Mouse (Mus musculus): Measurements from ENCODE around the gene Nudt22.
A peak's percentile ranks its signal among the peaks of the same experiment; 100 is the strongest.

Nudt22 gene

GRCm38 (mm10) chr19:6996006-6996405, at the start of gene Nudt22, which contains the start of gene Trpt1:
Gene Nudt22 (minus strand): TSS chr19:6996117.
Gene Trpt1 (plus strand): TSS chr19:6996131.
- peak; percentile 82 to 90 for DNase-seq (ENCODE audit: low spot score in 2 of 2)

- DNase-seq (ENCODE audit: low spot score in 2 of 2): no peak
Observed at GRCm38 (mm10) chr19:7044706-7045105, 48.8 kb upstream of the Nudt22 start.

DNA sequence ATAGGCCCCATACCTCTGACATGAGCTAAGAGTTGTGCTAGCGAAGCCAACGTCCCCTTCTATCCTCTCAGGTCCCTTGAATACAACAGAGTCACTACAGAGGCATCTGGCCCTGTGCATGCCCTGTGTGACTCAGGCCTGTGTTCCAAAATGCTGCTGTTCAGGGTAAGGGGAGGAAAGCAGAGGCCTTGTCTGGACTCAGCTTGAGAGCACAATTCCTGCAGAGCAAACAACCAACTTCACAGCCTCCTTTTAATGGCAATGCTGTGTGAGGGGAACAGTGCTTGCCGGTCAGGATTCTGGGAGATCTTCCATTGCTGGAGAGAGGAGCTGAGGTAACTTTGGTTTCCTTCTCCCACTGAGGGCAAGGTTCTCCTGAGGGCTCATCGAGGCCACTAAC, 48.4 kb upstream of the Nudt22 start:
- DNase-seq (ENCODE audit: low spot score in 2 of 2): no peak

DNA sequence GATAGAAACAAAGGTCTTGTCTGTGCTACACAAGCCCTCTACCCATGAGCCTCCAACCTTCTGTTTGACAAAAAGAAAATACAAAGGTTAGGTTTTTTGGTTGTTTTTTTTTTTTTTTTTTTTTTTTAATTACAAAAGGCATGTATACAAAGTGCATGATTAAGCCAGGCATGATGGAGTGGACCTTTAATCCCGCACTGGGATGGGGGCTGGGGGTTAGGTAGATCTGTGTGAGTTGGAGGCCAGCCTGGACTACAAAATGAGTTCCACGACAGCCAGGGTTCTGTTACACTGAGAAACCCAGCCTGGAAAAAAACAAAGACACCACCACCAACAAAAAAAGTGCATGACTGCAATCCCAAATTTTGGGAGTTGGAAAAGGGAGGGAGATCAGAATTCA, 45.3 kb upstream of the Nudt22 start:
- no peak for DNase-seq (ENCODE audit: low spot score in 2 of 2)

- no peak for DNase-seq (ENCODE audit: low spot score in 2 of 2)
Observed at GRCm38 (mm10) chr19:7040637-7041130, 44.8 kb upstream of the Nudt22 start.

GRCm38 (mm10) chr19:7039841-7040636, 44.1 kb upstream of the Nudt22 start, which contains the start of gene Stip1:
Gene Stip1 (minus strand): TSS chr19:7039967.
- DNase-seq (ENCODE audit: low spot score in 2 of 2): peak; percentile 99

DNA sequence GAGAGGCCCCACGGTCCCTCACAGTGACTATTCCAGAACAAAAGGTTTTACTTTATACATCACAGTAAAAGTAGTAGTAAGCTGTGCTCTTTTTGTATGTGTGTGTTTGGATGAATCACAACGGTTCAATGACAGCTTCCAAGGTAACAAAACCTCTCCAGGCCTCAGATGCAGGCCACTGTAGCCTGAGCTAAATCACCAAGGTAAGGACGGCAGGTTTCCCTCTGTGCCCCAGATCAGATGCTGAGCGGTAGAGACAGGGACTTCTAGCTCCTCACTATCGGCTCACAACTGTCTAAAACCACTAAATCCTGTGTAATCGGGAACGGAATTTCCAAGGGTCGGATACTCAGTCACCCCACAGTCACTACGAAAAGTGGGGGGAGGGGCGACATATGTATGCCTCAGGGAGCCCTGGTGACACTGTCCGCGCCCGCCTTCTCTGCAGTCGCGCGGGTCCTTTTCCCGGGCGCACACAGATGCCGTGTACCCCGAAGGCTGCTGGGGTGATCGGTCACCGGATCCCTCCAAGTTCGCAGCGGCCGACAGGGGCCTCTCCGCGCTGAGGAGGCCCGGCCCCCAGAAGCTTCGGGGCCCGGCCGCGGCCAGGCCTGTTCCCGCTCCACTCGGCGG, 43.3 kb upstream of the Nudt22 start:
- no peak for DNase-seq (ENCODE audit: low spot score in 2 of 2)

GRCm38 (mm10) chr19:7034006-7034405, 38.1 kb upstream of the Nudt22 start:
- no peak for DNase-seq (ENCODE audit: low spot score in 2 of 2)

DNA sequence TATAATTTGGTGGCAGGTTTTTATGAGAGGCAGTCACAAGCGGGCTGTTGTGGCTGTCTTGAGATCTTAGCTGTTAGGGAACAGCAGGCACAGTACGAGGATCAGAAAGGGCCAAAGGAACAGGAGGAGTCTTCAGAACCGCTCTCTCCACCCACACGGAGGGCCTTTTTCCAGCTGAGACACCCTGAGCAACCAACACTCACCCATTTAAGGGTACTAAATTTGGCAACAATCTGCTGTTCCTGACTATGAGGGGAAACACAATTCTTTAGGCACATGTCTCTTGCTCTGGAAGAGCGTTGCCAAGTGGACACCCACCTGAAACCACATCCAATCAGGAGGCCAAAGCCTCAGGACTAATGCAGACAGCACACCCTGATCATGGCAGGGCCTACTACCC, 33.6 kb upstream of the Nudt22 start:
- no peak for DNase-seq (ENCODE audit: low spot score in 2 of 2)

- no peak for DNase-seq (ENCODE audit: low spot score in 2 of 2)
Observed at GRCm38 (mm10) chr19:7020224-7020641, 24.3 kb upstream of the Nudt22 start.

DNA sequence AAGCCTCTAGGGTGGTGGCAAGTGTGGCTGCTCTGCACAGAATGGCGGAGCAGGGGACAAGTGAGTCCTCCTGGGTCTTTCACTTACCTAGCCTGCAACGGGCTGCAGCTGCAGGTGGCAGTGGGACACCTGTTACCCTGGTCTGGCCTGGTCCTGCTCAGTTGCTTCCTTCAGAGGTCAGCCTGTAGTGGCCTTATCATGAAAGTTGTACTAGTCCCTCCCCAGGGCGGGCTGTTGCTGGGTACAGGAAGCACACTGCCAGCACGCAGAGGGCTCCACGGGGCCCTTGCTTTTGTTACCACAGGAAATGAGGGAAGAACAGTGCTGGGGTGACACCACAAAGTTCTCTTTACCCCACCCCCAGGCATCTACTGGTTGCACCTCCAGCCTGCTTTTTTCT, 23.3 kb upstream of the Nudt22 start, which contains the start of gene Fermt3:
TSS of gene Fermt3 (minus strand) at position 279 of the 400 bp plus-strand sequence.
- peak in 1 of 2 experiments; percentile 26 for DNase-seq (ENCODE audit: low spot score in 2 of 2)

DNA sequence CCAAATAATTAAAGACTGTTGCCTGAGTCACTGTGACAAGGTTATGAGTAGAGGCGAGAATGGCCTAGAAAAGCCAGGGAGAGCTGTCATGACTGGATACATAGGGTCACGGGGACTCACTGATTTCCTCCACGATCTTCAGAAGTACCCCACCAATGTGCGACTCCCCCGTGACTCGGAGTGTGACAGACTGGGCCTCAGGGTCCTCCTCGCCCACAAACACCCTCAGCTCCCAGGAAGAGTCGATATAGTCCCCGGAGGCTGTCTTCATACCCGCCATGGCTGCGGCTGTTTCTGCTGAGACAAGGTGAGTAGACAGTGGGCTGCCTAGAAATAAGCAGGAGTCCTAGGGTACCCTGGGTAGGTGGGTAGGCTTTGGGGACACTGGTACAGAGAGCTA, 22.6 kb upstream of the Nudt22 start:
- no peak for DNase-seq (ENCODE audit: low spot score in 2 of 2)

GRCm38 (mm10) chr19:7017541-7018457, 21.9 kb upstream of the Nudt22 start:
- no peak for DNase-seq (ENCODE audit: low spot score in 2 of 2)

- no peak for DNase-seq (ENCODE audit: low spot score in 2 of 2)
Observed at GRCm38 (mm10) chr19:7014481-7015135, 18.7 kb upstream of the Nudt22 start.

DNA sequence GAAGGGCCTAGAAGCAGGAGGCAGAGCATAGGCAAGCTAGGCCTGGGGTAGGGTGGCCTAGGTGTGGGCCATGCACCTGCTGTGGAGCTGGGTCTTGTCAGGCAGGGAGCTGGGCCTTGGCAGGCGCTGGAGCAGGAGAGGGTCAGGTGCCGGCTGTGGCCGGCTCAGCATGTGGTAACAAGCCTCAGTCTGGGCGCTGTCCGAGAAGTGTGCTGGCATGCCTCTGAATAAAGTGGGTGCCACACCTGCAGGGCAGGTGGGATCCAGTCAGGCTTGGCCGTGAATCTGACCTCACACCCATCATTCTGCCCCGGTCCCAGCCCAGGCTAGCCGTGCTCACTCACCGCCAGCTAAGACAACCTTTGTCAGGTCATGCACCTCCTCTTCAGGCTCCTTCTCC, 18.1 kb upstream of the Nudt22 start:
- no peak for DNase-seq (ENCODE audit: low spot score in 2 of 2)

DNA sequence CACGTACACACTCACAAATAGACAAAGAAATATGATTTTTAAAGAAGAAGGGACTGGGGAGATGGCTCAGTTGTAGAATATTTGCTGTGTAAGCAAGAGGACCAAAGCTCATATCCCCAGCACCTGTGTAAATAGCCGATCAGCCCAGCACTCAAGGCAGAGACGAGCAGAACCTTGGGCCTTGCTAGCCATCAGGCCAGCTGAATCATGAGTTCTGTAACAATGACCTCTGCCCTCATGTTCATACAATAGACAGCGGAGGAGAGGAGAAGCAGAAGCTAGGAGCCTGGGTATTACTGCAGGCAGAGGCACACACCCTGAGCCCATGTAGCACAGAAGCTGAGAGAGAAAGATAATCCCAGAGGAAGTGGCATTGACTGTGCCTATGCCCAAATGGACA, 16.5 kb upstream of the Nudt22 start:
- no peak for DNase-seq (ENCODE audit: low spot score in 2 of 2)

DNA sequence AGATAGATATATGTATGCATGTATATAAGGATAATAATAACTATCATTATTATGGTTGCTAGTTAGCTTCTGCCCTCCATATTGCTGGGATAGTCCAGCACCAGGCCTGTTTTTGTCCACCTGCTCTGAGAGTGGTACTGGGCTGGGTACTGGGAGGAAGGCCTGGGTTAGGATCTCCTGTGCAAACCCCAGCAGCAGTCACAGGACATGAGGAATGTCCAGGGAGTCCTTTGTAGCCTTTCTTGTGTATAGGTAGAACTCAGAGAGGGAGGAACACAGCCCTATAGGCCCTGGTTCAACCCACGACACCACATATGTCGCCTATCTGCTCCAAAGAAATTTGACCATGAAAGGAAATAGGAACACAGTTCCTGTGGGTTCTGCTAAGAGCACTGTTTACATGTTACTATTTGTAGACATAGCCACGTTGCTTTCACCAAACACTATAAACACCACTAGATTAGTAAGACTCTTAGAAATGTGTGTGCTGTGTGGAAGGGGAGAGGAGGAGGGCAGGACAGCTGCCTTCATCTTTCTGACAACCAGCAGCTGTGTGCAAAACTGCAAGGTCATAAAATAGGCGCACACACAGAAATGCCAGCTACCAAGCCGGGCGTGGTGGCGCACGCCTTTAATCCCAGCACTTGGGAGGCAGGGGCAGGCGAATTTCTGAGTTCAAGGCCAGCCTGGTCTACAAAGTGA, 11.1 kb upstream of the Nudt22 start:
- no peak for DNase-seq (ENCODE audit: low spot score in 2 of 2)

- DNase-seq (ENCODE audit: low spot score in 2 of 2): no peak
Observed at GRCm38 (mm10) chr19:6999360-7000063, 3.6 kb upstream of the Nudt22 start.

DNA sequence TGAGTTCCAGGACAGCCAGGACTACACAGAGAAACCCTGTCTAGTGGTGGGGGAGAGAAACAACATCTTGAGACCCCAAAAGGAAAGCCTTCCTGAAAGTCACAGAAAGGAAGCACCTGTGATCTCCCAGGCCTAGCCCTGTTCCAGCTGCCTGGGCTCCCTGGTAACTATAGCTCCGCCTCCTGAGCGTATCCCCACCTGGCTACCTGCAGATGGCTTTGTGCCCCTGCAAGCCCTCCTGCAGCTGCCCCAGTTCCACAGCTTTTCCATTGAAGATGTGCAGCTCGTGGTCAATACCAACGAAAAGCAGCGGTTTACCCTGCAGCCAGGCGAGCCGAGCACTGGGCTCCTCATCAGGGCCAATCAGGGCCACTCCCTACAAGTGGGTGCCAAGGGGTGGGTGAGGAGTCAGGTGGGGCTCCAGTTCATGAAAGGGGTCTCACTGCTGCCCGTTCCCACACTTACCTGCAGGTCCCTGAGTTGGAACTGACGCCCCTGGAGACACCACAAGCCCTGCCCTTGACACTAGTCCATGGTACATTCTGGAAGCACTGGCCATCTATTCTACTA, 1.9 kb upstream of the Nudt22 start:
- no peak for DNase-seq (ENCODE audit: low spot score in 2 of 2)

Measured in urinary bladder, postnatal 4 days (tissue).